Mouse (Mus musculus) midbrain, embryonic 11.5 days (tissue): ENCODE data around the gene Pik3r3. TPM values are rescaled to one million over a fixed set of nuclear protein-coding genes. Genes with fewer than 3 reads are reported as not detected.

Experiments used
- ATAC-seq: fragments of 200-750 bp; cut with Nextera tagmentation; 2 replicates; pipeline ENCODE4 v1.8.0; 2017; ENCODE audit warnings: moderate TSS enrichment, moderate library complexity; ENCODE audit not compliant: low FRiP score
- DNase-seq: peaks from one replicate; pipeline ENCODE4 v3.0.0; 2015; ENCODE audit warnings: low spot score; ENCODE audit errors: missing footprints
- H3K27ac ChIP-seq: fragments of 300-500 bp; sonication (generic); 2 replicates; pipeline ENCODE4 v1.5.1; 2014; ENCODE audit warnings: low read depth, low read length
- H3K27me3 ChIP-seq: fragments of 300-500 bp; sonication (generic); 2 replicates; pipeline ENCODE4 v1.6.1; 2014; ENCODE audit warnings: mild to moderate bottlenecking, low read length, moderate library complexity, mixed read lengths; ENCODE audit not compliant: control insufficient read depth, insufficient read depth
- H3K36me3 ChIP-seq: fragments of 300-500 bp; sonication (generic); 2 replicates; pipeline ENCODE4 v1.6.1; 2014; ENCODE audit warnings: mild to moderate bottlenecking, low read length, moderate library complexity, mixed read lengths; ENCODE audit not compliant: control insufficient read depth, insufficient read depth
- H3K4me1 ChIP-seq: fragments of 300-500 bp; sonication (generic); 2 replicates; pipeline ENCODE4 v1.6.1; 2014; ENCODE audit warnings: low read length; ENCODE audit not compliant: control insufficient read depth, insufficient read depth
- H3K4me2 ChIP-seq: fragments of 300-500 bp; sonication (generic); 2 replicates; pipeline ENCODE4 v1.6.1; 2014; ENCODE audit warnings: mild to moderate bottlenecking, moderate library complexity
- H3K4me3 ChIP-seq: fragments of 300-500 bp; sonication (generic); 2 replicates; pipeline ENCODE4 v1.5.1; 2014; ENCODE audit warnings: low read depth, low read length
- H3K9ac ChIP-seq: fragments of 300-500 bp; sonication (generic); 2 replicates; pipeline ENCODE4 v1.6.1; 2014; ENCODE audit warnings: low read length
- H3K9me3 ChIP-seq: fragments of 300-500 bp; sonication (generic); 2 replicates; pipeline ENCODE4 v1.6.1; 2016; ENCODE audit warnings: low read length; ENCODE audit not compliant: control insufficient read depth
- WGBS: fragments of 180-500 bp; shearing (Covaris S2); extraction: QIAGEN DNeasy Blood & Tissue Kit; methylation state at CpG from one replicate; pipeline ENCODE4 v1.1.7; 2014; 5-methylcytosine and 5-hydroxymethylcytosine counted together
- polyA plus RNA-seq: library from polyadenylated mRNA; unstranded; fragments of >200 nt; fragmentation: Nextera tagmentation; extraction: Ambion mirVana; gene quantifications from 2 replicates; pipeline ENCODE4 v1.2.1, GENCODE M21; 2014

Gene Pik3r3
- polyA plus RNA-seq, 1 experiment from 2014 or later = 70.6 TPM

GRCm38 (mm10) chr4:116182079-116182478, 39.3 kb upstream of the Pik3r3 start:
- H3K4me2 ChIP-seq = no peak overlapping the region
- no peak overlapping the region for H3K9ac ChIP-seq
- H3K27me3 ChIP-seq = no peaks in the 10 kb centered on the region
- DNase-seq = no peak
- H3K9me3 ChIP-seq = no peaks in the 10 kb centered on the region
- no peak for ATAC-seq
- H3K36me3 ChIP-seq = no peaks in the 10 kb centered on the region
- no peak overlapping the region for H3K27ac ChIP-seq
- peaks cover 3% of the 10 kb centered on the region; the same call in 1 of the 2 replicates for H3K4me1 ChIP-seq
- no peak overlapping the region for H3K4me3 ChIP-seq
- 14% methylated on average over 3 of the region's 3 CpGs for WGBS

DNA sequence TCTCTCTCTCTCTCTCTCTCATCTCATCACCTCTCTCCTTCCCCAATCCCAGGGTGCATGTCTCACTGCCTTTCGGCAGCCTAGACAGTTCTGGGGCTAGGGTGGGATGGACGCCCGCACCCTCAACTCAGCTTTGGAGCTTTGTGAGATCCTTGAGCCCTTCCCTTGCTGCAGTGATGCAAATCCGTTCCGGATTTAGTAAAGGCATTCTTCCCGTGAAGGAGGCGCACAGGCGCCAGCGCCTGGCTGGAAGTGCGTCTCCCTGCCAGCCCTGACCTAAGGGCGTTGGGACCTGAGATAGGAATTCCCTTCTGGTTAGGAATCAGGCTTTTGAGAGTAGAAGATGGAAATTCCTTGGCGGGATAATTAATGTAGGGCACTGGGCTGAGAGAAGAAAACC, 38.7 kb upstream of the Pik3r3 start:
- H3K4me1 ChIP-seq = no peaks in the 10 kb centered on the region
- no peak overlapping the region for H3K4me3 ChIP-seq
- H3K27me3 ChIP-seq = no peaks in the 10 kb centered on the region
- ATAC-seq (peak; percentile 44; the same call in 1 of the 2 replicates), DNase-seq (peak; percentile 91)
- no peaks in the 10 kb centered on the region for H3K9me3 ChIP-seq
- H3K9ac ChIP-seq = peak overlapping the region; percentile 29; the same call in 1 of the 2 replicates
- WGBS = 1% methylated on average over 12 of the region's 12 CpGs
- no peaks in the 10 kb centered on the region for H3K36me3 ChIP-seq
- no peak overlapping the region for H3K27ac ChIP-seq
- peak overlapping the region; percentile 25; the same call in 1 of the 2 replicates for H3K4me2 ChIP-seq

GRCm38 (mm10) chr4:116185083-116185482, 36.3 kb upstream of the Pik3r3 start:
- no peak overlapping the region for H3K4me2 ChIP-seq
- H3K36me3 ChIP-seq = no peaks in the 10 kb centered on the region
- DNase-seq (no peak), ATAC-seq (no peak)
- H3K4me1 ChIP-seq = no peaks in the 10 kb centered on the region
- 91% methylated on average over 4 of the region's 4 CpGs for WGBS
- H3K4me3 ChIP-seq = no peak overlapping the region
- H3K27ac ChIP-seq = no peak overlapping the region
- H3K9ac ChIP-seq = no peak overlapping the region
- H3K9me3 ChIP-seq = no peaks in the 10 kb centered on the region
- no peaks in the 10 kb centered on the region for H3K27me3 ChIP-seq

DNA sequence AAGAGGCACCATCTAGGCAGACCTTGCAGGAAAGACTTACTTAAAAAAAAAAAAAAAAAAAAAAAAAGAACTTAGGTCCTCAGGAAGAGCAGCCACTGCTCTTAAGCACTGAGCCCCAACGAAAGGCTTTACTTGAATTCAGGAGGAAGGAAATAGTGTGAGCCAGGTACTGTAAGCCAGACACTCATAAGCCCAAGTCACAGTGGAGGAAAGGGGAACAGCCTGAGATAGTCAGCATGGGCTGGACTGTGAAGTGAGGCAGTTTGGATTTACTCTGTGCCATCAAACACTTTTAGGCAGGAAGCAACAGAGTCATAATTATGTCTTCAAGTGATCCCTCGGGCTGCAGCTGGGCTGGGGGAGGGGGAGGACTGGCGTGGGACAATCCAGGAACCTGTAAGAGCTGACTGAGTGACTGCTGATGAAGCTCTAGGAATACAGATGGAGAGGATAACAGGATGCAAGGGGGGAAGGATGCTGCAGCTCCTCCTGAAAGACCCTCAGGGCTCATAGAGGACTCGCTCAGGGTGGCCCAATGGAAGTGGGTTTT, 29.1 kb upstream of the Pik3r3 start:
- Histone ChIP-seq H3K27me3 (no peaks in the 10 kb centered on the region), H3K4me3 (no peak overlapping the region), H3K9me3 (no peaks in the 10 kb centered on the region), H3K4me2 (no peak overlapping the region), H3K36me3 (no peaks in the 10 kb centered on the region), H3K4me1 (no peaks in the 10 kb centered on the region), H3K9ac (no peak overlapping the region), H3K27ac (no peak overlapping the region)
- DNase-seq (no peak), ATAC-seq (no peak)
- WGBS = 75% methylated on average over 4 of the region's 4 CpGs

- Histone ChIP-seq H3K4me2 (no peak overlapping the region), H3K9ac (no peak overlapping the region), H3K27ac (no peak overlapping the region), H3K9me3 (no peaks in the 10 kb centered on the region), H3K4me1 (no peaks in the 10 kb centered on the region), H3K36me3 (no peaks in the 10 kb centered on the region), H3K4me3 (no peak overlapping the region), H3K27me3 (no peaks in the 10 kb centered on the region)
- ATAC-seq (no peak), DNase-seq (no peak)
- WGBS = 75% methylated on average over 9 of the region's 9 CpGs
Observed at GRCm38 (mm10) chr4:116193583-116194383, 27.6 kb upstream of the Pik3r3 start.

- Histone ChIP-seq H3K4me3 (no peak overlapping the region), H3K27me3 (no peaks in the 10 kb centered on the region), H3K9ac (no peak overlapping the region), H3K36me3 (no peaks in the 10 kb centered on the region), H3K4me2 (no peak overlapping the region), H3K27ac (no peak overlapping the region), H3K4me1 (no peaks in the 10 kb centered on the region), H3K9me3 (no peaks in the 10 kb centered on the region)
- no peak for DNase-seq
- no peak for ATAC-seq
- 90% methylated on average over 2 of the region's 2 CpGs for WGBS
Observed at GRCm38 (mm10) chr4:116198422-116198821, 23.0 kb upstream of the Pik3r3 start.

DNA sequence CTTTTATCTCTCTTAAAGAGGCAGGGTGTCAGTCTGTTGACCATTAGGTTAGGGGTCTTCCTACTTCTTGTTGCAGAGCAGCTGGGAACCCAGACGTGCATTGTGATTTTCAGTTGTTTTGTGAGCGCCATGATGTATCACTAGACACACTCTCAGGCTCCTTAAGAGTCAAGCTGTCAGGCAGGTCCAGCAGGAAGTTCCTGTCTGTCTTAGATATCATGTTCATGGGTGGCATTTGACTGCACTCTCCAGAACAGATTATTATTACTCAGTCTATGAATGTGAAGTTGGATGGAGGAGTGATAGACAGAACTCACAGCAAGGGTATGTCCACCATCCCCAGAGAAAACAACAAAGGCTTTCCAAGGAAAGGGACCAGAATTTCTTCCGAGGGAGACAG, 17.0 kb upstream of the Pik3r3 start:
- Histone ChIP-seq H3K4me3 (no peak overlapping the region), H3K27ac (no peak overlapping the region), H3K4me1 (no peaks in the 10 kb centered on the region), H3K9me3 (no peaks in the 10 kb centered on the region), H3K4me2 (no peak overlapping the region), H3K27me3 (no peaks in the 10 kb centered on the region), H3K9ac (no peak overlapping the region), H3K36me3 (no peaks in the 10 kb centered on the region)
- ATAC-seq (no peak), DNase-seq (no peak)
- 76% methylated on average over 3 of the region's 3 CpGs for WGBS

GRCm38 (mm10) chr4:116206531-116206930, 14.9 kb upstream of the Pik3r3 start:
- 93% methylated on average over 4 of the region's 4 CpGs for WGBS
- no peak overlapping the region for H3K4me2 ChIP-seq
- no peak overlapping the region for H3K27ac ChIP-seq
- no peak overlapping the region for H3K9ac ChIP-seq
- no peaks in the 10 kb centered on the region for H3K4me1 ChIP-seq
- no peak for ATAC-seq
- no peaks in the 10 kb centered on the region for H3K9me3 ChIP-seq
- H3K36me3 ChIP-seq = no peaks in the 10 kb centered on the region
- no peak overlapping the region for H3K4me3 ChIP-seq
- no peak for DNase-seq
- H3K27me3 ChIP-seq = no peaks in the 10 kb centered on the region

- H3K36me3 ChIP-seq = no peaks in the 10 kb centered on the region
- no peak overlapping the region for H3K4me2 ChIP-seq
- 88% methylated on average over 1 of the region's 1 CpGs for WGBS
- H3K4me3 ChIP-seq = no peak overlapping the region
- no peaks in the 10 kb centered on the region for H3K9me3 ChIP-seq
- H3K27me3 ChIP-seq = no peaks in the 10 kb centered on the region
- H3K4me1 ChIP-seq = no peaks in the 10 kb centered on the region
- no peak overlapping the region for H3K27ac ChIP-seq
- DNase-seq = no peak
- no peak overlapping the region for H3K9ac ChIP-seq
- ATAC-seq = no peak
Observed at GRCm38 (mm10) chr4:116208891-116209290, 12.5 kb upstream of the Pik3r3 start.
